Mouse (Mus musculus) gastrocnemius, adult 2 months (tissue): ENCODE results near the gene Mrps7. TPM values are rescaled to one million over a fixed set of nuclear protein-coding genes. Genes with fewer than 3 reads are reported as not detected.

ENCODE experiments used
- DNase-seq: peaks from one replicate; pipeline ENCODE4 v3.0.0; 2022
- H3K27ac ChIP-seq: fragments of 200-600 bp; 2 replicates; pipeline ENCODE4 v1.8.1; 2022; ENCODE audit warnings: mild to moderate bottlenecking
- H3K4me3 ChIP-seq: fragments of 200-600 bp; 2 replicates; pipeline ENCODE4 v1.8.1; 2022; ENCODE audit warnings: mild to moderate bottlenecking, moderate library complexity
- CTCF ChIP-seq: fragments of 200-600 bp; IDR thresholded peaks from 2 replicates; pipeline ENCODE4 v1.8.1; 2022; ENCODE audit warnings: antibody characterized with exemption, mild to moderate bottlenecking, moderate library complexity
- intact Hi-C: fragments of 180-260 bp; cut with DNase I; formaldehyde crosslinking; loops from one replicate; pipeline ENCODE4 v1.15.1; 2025
- total RNA-seq, 2 experiments: library from RNA; stranded (reverse); gene quantifications; 2 replicates each; pipeline ENCODE4 v1.2.3; 2021

Mrps7 gene
- total RNA-seq, 2 experiments from 2014 or later, result 66.8 to 88.5 TPM

DNA sequence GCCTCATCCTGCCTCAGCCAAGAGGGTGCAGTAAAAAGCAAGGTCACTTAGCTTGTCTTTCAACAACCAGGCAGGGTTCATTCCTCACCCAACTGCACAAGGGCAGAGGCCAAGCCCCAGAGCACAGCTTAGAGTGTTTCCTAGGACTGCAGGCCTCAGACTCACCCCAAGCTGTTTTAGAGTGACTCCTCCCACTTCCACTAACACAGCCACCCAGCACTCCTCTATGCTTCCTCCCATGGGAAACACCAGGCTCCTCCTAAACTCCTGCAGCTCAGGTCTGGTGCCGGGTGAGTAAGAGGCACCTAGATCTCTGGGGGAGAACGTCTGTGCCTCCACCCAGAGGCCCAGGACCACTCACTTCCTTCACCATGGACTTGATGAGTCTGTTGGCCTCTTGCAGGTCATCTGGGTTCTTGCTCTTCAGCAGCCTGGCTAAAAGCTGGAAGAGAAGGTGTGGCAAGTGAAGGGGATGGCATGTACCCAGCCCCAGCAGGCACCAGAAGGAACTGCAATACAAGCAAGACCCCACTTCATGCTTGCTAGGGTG, 13.1 kb upstream of the Mrps7 start:
- Histone ChIP-seq H3K27ac (peak overlapping the region; percentile 73), H3K4me3 (no peak overlapping the region)
- intact Hi-C loops, result no loop called here
- TF ChIP-seq CTCF, result no peak
- DNase-seq, result no peak

- intact Hi-C loops, result no loop called here
- Histone ChIP-seq H3K4me3 (no peak overlapping the region), H3K27ac (no peak overlapping the region)
- TF ChIP-seq CTCF, result peak; percentile 18; the same call in 1 of the 2 replicates
- no peak for DNase-seq
These were observed 8.5 kb upstream of the Mrps7 start for GRCm38 (mm10) chr11:115595209-115595608.

GRCm38 (mm10) chr11:115598309-115598708, 5.4 kb upstream of the Mrps7 start:
- Histone ChIP-seq H3K27ac (no peak overlapping the region), H3K4me3 (no peak overlapping the region)
- TF ChIP-seq CTCF, result no peak
- intact Hi-C loops, result no loop called here
- DNase-seq, result no peak

DNA sequence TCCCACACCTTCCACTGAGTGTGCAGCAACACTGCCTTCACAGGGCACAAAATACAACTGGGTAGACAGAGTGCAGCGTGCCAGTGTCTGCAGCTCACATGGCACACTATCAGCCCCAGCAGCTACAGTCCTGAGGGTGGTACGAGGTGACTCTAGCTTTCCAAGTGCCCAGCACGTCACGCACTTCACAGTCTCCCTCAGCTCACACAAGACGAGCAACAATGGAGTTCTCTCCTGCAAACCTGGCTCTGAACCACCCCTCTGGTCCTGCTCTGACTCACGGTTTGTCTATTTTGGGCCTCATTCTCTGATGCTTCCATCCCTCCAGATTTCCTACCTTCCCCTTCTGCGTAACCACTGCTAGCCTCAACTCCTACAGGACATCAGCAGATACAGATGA, 4.0 kb upstream of the Mrps7 start:
- intact Hi-C loops, result loop anchor here (10.0 kb wide), 1 partner anchor 185 kb away; the partner anchor contains the start of gene Atp5h
- TF ChIP-seq CTCF, result no peak
- DNase-seq, result peak; percentile 10
- peak overlapping the region; percentile 5; the same call in 1 of the 2 replicates for H3K27ac ChIP-seq
- no peak overlapping the region for H3K4me3 ChIP-seq

DNA sequence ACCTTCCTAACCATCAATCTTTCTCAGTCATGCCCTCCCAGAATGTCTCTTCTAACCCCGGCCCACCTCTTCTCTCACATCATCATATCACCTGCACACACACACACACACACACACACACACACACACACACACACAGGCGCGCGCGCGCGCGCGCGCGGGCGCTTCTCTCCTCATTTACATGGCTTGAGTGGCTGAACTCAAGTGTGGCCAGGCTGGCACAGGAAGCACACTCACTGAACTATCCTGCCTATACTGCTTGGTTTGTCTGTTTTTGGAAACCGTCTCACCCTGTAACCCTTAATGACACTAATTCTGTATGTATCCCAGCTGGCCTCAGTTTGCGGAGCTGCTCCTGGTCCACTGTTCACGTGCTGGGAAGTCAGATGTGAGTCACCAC, 3.0 kb upstream of the Mrps7 start:
- peak; percentile 11 for DNase-seq
- intact Hi-C loops, result loop anchor here (10.0 kb wide), 1 partner anchor 186 kb away; the partner anchor contains the start of gene Atp5h
- no peak overlapping the region for H3K4me3 ChIP-seq
- no peak for TF ChIP-seq CTCF
- H3K27ac ChIP-seq, result no peak overlapping the region

DNA sequence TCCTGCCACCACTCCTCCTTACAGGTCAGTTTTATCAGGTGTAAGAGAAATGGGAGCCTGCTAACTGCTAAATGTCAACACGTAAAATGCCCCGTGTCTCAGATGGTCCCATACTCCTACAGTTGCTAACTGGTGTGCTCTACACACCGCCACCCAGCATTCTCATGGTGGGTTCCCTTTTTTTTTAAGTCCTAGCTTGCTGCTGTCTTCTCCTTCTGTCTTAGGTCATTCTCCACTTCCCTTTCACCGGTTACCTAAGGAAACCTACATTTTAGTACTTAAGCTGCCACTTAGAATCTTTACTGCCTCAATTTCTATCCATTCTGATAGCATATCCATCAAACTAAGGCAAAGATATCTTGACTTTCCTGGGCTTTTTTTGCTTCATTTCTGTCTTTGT, 2.6 kb upstream of the Mrps7 start:
- TF ChIP-seq CTCF, result no peak
- DNase-seq, result no peak
- no peak overlapping the region for H3K27ac ChIP-seq
- no peak overlapping the region for H3K4me3 ChIP-seq
- intact Hi-C loops, result loop anchor here (10.0 kb wide), 1 partner anchor 186 kb away; the partner anchor contains the start of gene Atp5h

GRCm38 (mm10) chr11:115603128-115603475, 623 bp upstream of the Mrps7 start:
- intact Hi-C loops, result loop anchor here (10.0 kb wide), 1 partner anchor 188 kb away; the partner anchor contains the start of gene Atp5h
- H3K27ac ChIP-seq, result peak overlapping the region; percentile 97
- H3K4me3 ChIP-seq, result peak overlapping the region; percentile 73
- no peak for DNase-seq
- no peak for TF ChIP-seq CTCF

GRCm38 (mm10) chr11:115604304-115604696, 575 bp downstream of the Mrps7 start:
- intact Hi-C loops, result loop anchor here (10.0 kb wide), 1 partner anchor 189 kb away; the partner anchor contains the start of gene Atp5h
- TF ChIP-seq CTCF, result no peak
- peak overlapping the region; percentile 73 for H3K4me3 ChIP-seq
- peak overlapping the region; percentile 97 for H3K27ac ChIP-seq
- peak; percentile 49 for DNase-seq

DNA sequence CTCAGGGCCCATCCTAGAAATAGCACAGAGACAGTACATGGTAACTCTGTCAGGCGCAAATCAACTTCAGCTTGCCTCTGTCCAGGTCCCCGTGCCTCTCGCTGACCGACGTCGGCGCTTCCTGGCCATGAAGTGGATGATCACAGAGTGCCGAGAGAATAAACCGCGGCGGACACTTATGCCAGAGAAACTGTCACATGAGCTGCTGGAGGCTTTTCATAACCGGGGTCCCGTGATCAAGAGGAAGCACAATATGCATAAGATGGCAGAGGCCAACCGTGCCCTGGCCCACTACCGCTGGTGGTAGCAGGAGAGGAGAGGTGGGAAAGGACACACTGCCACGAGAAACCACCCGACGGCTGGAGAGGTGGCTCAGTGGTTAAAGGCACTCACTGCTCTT, 3.0 kb downstream of the Mrps7 start:
- no peak overlapping the region for H3K27ac ChIP-seq
- no peak for DNase-seq
- H3K4me3 ChIP-seq, result no peak overlapping the region
- TF ChIP-seq CTCF, result no peak
- intact Hi-C loops, result loop anchor here (10.0 kb wide), 1 partner anchor 192 kb away; the partner anchor contains the start of gene Atp5h

GRCm38 (mm10) chr11:115608421-115609399, 5.0 kb downstream of the Mrps7 start:
- intact Hi-C loops, result loop anchor here (10.0 kb wide), 1 partner anchor 194 kb away; the partner anchor contains the start of gene Atp5h
- no peak for DNase-seq
- Histone ChIP-seq H3K4me3 (no peak overlapping the region), H3K27ac (no peak overlapping the region)
- TF ChIP-seq CTCF, result no peak

GRCm38 (mm10) chr11:115609576-115609975, 5.9 kb downstream of the Mrps7 start:
- intact Hi-C loops, result loop anchor here (10.0 kb wide), 1 partner anchor 195 kb away; the partner anchor contains the start of gene Atp5h
- no peak for TF ChIP-seq CTCF
- Histone ChIP-seq H3K27ac (no peak overlapping the region), H3K4me3 (no peak overlapping the region)
- DNase-seq, result no peak

DNA sequence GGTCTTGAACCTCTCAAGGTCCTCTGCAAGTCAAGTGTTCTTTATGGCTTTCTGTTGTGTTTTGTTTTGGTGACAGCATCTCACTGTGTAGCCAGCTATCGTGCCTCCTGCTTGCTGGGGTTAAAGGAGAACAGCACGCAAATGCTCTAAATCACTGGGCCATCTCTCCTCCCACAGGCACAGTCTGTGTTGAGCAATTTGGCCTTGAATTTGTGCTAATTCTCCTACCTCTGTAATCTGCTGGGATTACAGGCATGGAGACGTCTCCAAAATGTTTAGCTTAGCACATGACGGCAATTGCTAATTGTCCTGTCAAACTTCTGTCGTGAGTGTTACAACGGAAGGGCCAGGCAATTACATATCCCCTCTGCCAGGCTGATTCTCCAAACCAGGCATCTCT, 7.4 kb downstream of the Mrps7 start:
- intact Hi-C loops, result loop anchor here (5.0 kb wide), 2 partner anchors 74 to 129 kb away; partner anchors contain the start of gene Sumo2
- no peak for TF ChIP-seq CTCF
- no peak for DNase-seq
- Histone ChIP-seq H3K4me3 (peak overlapping the region; percentile 94), H3K27ac (peak overlapping the region; percentile 100; the same call in 1 of the 2 replicates)

GRCm38 (mm10) chr11:115612059-115612409, 8.3 kb downstream of the Mrps7 start:
- intact Hi-C loops, result loop anchor here (5.0 kb wide), 2 partner anchors 75 to 130 kb away; partner anchors contain the start of gene Sumo2
- Histone ChIP-seq H3K4me3 (peak overlapping the region; percentile 94), H3K27ac (peak overlapping the region; percentile 100)
- peak; percentile 23; the same call in 1 of the 2 replicates for TF ChIP-seq CTCF
- DNase-seq, result peak; percentile 94
